Mouse (Mus musculus): ENCODE measurements around the gene Ice1.

Ice1 gene

GRCm38 (mm10) chr13:70553456-70553855 is 84.0 kb downstream of the Ice1 start:
- DNase-seq = no peak

- DNase-seq = no peak
These were observed 90.0 kb downstream of the Ice1 start for GRCm38 (mm10) chr13:70547457-70547856.

- DNase-seq = no peak
These were observed 92.2 kb downstream of the Ice1 start for GRCm38 (mm10) chr13:70545261-70545660.

GRCm38 (mm10) chr13:70539842-70540241 is 97.6 kb downstream of the Ice1 start:
- no peak for DNase-seq

- DNase-seq = no peak
These were observed 104.0 kb downstream of the Ice1 start for GRCm38 (mm10) chr13:70533412-70533811.

- no peak for DNase-seq
These were observed 104.7 kb downstream of the Ice1 start for GRCm38 (mm10) chr13:70532719-70533118.

GRCm38 (mm10) chr13:70517651-70518050 is 119.8 kb downstream of the Ice1 start:
- no peak for DNase-seq

GRCm38 (mm10) chr13:70515004-70515403 is 122.4 kb downstream of the Ice1 start:
- DNase-seq = no peak

GRCm38 (mm10) chr13:70510199-70510598 is 127.2 kb downstream of the Ice1 start:
- no peak for DNase-seq

- no peak for DNase-seq
These were observed 127.9 kb downstream of the Ice1 start for GRCm38 (mm10) chr13:70509375-70510016.

- no peak for DNase-seq
These were observed 128.6 kb downstream of the Ice1 start for GRCm38 (mm10) chr13:70508708-70509374.
